Mouse (Mus musculus): ENCODE data around the gene Map7d2. TPM values are rescaled to one million over a fixed set of nuclear protein-coding genes. Genes with fewer than 3 reads are reported as not detected.

Gene Map7d2
- total RNA-seq, 2 experiments from 2014 or later, result 0.31 to 0.59 TPM

DNA sequence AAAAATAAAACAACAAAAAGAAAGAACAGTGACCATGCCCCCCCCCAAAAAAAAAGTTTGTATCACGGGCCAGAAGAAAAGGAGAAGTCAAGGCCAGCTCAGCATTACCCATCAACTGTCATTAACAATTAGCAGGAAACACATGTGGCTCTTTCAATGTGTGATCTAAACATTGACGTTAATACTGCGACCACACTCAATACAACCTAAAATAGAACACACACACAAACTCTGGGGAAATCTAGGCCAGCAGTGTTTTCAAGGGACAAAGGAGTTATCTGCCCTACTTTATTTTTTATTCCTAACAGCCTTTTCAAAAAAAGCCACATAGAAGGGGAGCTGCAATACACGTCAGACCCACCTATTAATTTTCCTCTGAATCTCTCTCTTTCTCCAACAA, 94.7 kb downstream of the Map7d2 start:
- no peak for DNase-seq
- intact Hi-C loops (cut with DNase I), result no loop called here

DNA sequence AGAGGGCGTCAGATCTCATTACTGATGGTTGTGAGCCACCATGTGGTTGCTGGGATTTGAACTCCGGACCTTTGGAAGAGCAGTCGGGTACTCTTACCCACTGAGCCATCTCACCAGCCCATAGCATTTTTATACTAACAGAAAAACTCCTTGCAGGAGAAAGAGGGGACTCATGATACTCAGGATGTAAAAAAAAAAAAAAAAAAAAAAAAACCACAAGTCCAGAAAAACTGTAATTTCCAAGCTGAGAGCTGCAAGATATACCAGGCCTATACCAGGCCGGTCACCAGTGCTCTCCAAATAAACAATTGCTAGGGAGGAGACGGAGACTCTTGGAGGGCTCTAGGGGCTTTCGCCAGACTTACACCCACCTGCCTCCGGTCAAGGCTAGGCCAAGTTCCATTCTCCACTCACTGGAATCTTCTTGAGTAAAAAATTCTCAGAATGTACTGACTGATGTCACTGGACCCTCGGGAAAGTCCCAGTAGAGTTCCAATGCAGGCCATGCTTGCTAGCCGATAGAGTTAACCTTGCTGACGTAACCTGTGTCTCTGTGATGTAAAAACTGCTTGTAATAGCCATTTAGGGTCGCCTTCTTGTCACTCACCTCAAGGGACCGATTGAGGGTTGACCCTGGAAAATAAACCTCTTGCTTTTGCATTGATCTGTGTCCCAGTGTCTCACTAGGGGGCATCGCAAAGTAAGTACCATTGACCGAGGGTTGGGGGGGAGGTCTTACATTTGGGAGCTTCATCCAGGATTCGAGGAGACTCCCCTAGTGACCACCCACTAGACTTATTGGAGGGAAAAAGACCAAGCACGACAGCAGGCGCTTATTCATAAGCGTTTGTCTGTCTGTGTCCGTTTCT, 95.7 kb downstream of the Map7d2 start:
- no peak for DNase-seq
- intact Hi-C loops (cut with DNase I), result no loop called here

DNA sequence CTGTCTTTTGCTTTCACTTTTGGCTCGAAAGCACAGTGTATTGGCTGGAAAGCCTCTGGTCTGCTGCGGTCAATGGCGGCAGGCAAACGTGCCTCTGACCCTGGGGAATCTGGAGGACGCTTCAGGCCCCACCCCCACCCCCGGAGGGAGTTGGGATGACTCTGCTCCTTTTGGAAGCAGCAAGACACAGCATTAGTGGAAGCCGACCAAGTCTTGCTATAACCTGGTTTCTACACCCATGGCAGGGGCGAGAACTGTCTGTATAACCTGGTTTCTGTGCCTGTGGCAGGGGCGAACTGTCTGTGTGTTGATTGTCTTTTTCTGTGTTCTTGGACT, 96.3 kb downstream of the Map7d2 start:
- intact Hi-C loops (cut with DNase I), result no loop called here
- DNase-seq, result no peak

DNA sequence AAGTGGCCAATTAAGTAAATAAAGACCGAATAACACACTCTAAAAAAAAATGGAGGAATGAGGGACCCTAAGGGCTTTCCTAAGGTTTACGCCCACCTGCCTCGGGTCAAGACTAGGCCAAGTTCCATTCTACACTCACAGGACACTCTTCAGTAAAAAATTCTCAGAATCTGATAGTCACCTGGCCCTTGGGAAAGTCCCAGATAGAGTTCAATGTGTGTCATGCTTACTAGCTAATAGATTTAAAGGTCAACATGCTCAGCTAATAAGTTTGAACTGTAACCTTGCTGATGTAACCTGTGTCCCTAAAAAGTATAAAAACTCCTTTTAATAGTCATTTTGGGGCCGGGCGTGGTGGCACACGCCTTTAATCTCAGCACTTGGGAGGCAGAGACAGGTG, 101.2 kb downstream of the Map7d2 start:
- intact Hi-C loops (cut with DNase I), result no loop called here
- no peak for DNase-seq

DNA sequence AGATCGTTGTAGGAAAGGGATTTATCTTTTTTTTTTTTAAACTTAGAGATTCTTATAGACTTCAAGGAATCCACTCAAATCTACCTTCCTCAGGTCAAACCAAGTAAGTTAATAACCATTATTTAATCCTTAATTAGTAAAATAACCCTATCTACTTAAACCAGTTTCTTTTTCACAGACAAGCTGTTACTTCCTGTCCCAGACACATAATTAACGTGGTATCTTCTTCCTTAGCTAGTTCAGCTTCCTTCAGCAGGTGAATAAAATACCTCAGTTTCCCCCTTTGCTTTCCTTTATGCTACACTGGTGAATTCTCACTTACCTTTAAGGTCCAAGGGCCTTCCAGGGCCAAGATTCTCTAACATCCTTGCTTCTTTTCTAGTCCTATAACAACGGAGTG, 107.4 kb downstream of the Map7d2 start:
- intact Hi-C loops (cut with DNase I), result no loop called here

DNA sequence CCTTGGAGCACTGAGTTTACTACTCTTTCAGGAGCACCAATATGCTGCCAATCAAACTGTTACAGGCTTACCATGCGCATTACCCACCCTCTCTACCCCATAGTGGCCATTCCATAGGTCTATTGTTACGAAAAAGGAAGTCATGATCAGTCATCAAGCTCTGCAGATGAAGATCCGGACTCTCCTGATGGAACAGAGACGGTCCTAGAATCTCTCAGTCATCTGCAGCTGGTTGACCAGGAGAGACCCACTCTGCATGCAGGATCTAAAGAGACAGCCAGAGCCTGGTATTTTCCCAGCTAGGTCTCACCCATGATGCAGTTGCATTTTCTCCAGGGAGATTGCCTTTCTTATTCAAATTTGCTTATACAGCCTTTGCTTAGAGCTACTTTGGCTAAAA, 108.3 kb downstream of the Map7d2 start:
- intact Hi-C loops (cut with DNase I), result no loop called here
- no peak for DNase-seq

More for the DNA sequence above, 107.4 kb downstream of the Map7d2 start:
- DNase-seq, result no peak

DNA sequence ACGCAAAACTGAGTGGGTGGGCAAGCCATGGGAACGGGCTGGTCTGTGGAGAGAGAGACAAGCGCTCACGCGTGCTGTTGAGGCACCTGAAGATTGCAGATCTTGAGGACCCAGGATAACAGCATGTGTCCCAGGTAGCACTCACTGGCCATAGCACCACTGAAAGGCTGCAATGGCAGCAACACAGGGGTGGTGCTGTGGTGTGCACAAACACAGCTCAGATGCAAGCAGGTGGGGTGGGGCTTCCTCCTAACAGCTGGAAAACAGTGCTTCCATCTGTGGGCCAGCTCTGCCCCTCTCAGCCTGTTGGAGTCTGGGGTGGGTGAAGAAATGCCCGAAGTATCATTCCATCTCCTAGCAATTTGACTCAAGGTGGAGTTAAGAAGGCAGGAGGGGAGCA, 112.0 kb downstream of the Map7d2 start, which contains the start of gene Bclaf3:
Bclaf3 (plus strand) TSS at position 301 of the 400 bp plus-strand sequence.
- intact Hi-C loops (cut with DNase I), result no loop called here
- DNase-seq, result no peak

DNA sequence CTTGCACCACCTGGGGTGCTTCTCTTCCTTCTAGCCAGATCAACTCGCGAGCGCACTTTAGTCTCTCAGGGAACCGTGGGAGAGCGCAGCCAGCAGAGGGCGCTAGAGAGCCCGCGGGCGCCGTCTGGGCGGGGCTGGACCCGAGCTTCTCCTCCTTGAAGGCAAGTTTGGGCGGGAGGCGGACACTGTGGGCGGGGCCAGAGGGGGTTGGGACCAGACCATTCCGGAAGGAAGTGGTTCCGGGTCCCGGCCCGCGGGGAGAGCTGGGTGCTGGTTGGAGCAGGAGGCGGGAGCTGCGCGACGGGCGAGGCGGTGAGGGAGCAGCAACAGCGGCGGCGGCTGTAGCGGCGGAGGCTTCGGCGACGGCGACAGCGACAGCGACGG, 118.0 kb downstream of the Map7d2 start:
- peak; percentile 95 for DNase-seq
- intact Hi-C loops (cut with DNase I), result loop anchor here (5.0 to 10.0 kb wide), 4 partner anchors 75 to 582 kb away; no protein-coding TSS in a partner anchor

DNA sequence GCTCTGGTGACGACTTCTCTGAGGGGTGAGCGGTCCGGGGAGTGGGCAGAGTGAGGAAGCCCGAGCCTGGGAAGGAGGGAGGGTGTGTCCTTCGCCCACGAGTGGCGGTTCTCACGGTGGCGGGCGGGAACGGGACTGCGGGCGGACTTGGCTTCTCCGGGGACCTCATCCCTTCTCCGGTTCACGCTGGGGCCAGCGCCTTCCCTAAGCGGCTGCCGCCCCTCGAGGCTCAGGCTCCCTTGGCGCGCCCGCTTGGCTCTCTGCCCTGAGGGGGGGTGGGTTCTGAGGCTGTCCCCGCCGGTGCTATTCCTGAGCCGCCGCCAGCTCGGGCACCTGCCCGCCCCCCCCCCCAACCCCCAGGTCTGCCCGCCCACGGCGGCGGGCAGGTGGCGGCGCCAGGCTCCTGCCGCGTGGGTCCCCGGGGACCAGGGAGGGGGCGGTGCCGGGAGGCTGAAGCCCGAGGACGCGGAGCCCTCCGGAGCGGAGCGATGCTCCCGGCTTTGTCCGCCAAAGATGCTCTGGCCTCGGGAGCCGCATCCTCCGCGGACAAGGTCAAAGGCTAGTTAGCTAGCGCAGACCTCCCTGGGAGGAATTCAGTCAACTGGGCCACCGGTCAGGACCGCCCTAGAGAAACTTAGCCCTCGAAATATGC, 118.6 kb downstream of the Map7d2 start:
- DNase-seq, result peak; percentile 36 to 42

DNA sequence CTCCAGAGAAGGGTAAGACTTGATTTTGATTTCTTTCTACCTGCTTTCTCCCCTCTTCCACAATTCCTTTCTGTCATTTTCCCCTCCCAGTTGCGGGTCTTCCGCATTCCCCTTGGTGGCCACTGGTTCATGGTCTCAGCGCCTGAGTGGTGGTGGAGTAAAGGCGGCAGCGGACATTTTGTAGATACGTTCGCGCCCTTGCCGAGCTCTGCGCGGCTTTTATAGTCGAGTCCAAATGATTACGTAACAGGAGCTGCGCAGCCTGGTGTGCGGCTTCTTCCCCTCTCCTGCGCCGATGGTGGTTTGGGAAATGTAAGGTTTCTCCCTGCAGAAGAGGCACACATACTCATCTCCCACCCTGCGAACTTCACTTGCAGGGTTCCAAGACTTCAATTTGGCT, 127.6 kb downstream of the Map7d2 start:
- intact Hi-C loops (cut with DNase I), result no loop called here
- no peak for DNase-seq

More for the DNA sequence above, 118.6 kb downstream of the Map7d2 start:
- intact Hi-C loops (cut with DNase I), result loop anchor here (5.0 to 10.0 kb wide), 4 partner anchors 74 to 582 kb away; no protein-coding TSS in a partner anchor

DNA sequence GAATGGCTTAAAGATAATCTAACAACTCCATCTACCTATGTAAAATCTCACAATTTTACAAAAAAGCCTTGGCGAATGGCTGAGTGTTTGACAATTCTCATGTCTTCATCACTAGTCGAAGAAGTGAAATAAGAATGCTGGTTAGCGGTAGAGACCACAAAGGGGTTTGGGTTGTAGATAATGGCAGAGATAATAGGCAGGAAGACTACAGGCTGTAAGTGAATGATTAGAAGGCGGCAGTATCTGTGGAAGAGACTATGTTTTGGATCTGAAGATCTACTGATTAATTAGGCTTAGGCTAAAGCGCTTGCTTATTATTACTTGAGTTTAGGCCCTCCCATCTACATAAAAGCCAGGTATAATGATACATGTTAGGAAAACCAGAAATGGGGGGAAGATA, 132.7 kb downstream of the Map7d2 start:
- no peak for DNase-seq
- intact Hi-C loops (cut with DNase I), result no loop called here

Other genes with a start within 250 kb of the Map7d2 start
- gene Rps6ka3, start 204.3 kb upstream of the Map7d2 start, total RNA-seq (2021), result 10 to 100 TPM; 48.6 to 50.8 TPM
- 10 to 100 TPM; 82.7 to 93.3 TPM for gene Eif1ax, start 42.4 kb upstream of the Map7d2 start, total RNA-seq (2021)
- gene Bclaf3, start 112.1 kb downstream of the Map7d2 start, total RNA-seq (2021), result 1 to 10 TPM; 4.1 to 4.9 TPM
- gene Sh3kbp1, start 212.7 kb downstream of the Map7d2 start, total RNA-seq (2021), result 100 to 1,000 TPM; 143 to 157 TPM